Comparison of ENCODE assay signal across 9 mouse cellular contexts in the genomic region with DNA sequence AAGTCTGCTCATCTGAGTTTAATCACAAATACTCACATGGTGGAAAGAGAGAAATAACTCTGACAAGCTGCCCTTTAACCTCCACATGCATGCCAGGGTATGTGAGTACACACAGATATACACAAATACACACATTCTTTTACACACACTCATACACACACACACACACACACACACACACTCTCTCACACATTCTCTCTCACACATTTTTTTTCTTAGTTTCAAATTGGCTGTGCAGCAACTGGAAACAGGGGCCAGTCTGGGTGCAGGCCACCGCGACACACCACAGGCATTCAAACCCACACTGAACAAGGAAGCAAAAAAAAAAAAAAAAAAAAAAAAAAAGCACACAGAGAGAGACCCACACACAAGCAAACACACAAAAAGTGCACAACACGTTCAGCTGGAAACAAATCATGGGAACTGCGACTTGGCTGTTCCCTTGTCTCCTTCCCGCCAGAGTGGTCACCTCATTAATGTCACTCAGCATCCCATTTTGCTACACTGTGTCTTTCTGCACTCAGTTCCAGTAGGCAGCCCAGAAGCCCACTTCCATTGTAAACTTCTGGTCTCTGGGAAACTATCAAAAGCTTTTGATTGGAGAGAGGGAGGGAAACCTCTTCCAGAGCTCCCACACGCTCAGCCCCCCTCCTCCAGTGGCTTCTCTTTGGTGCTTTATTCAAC. TPM values are rescaled to one million over a fixed set of nuclear protein-coding genes. Genes with fewer than 3 reads are reported as not detected.
DNase-seq lines count a peak whose midpoint lies in the region; ATAC-seq and TF ChIP-seq lines count a peak whose summit lies in the region.
"Had no signal": no experiment of that assay in that cellular context is flagged by ENCODE, and none has a peak within 500 bp of the region (broad histone marks: within the 10 kb centered on the region; RNA-seq: fewer than 3 reads in every experiment).

No protein-coding gene starts in this region.

- H3K27ac ChIP-seq in kidney, embryonic 14.5 days (ENCODE audit: low read depth, low read length), result peak overlapping the region; percentile 1; the same call in 1 of the 2 replicates
- peak overlapping the region; percentile 43 for H3K27ac ChIP-seq in forebrain, embryonic 16.5 days (ENCODE audit: low read length)
- peak overlapping the region; percentile 83 for H3K27ac ChIP-seq in midbrain, embryonic 13.5 days
- H3K27ac ChIP-seq: gastrocnemius, adult 2 months had no signal

- peaks cover 36% of the 10 kb centered on the region for H3K4me1 ChIP-seq in kidney, embryonic 14.5 days (ENCODE audit: control insufficient read depth, insufficient read depth, low read length)
- H3K4me1 ChIP-seq in forebrain, embryonic 16.5 days (replicated peaks; ENCODE audit: control insufficient read depth, insufficient read depth, low read length), result peaks cover 31% of the 10 kb centered on the region
- H3K4me1 ChIP-seq in midbrain, embryonic 13.5 days (replicated peaks), result peaks cover 92% of the 10 kb centered on the region

- no peak for DNase-seq in kidney, postnatal 14 days
- peak; percentile 97 for DNase-seq in brain, embryonic 14.5 days (ENCODE audit: low read depth)
- no peak for DNase-seq in left cerebral cortex, postnatal 4 days
- no peak for DNase-seq in gastrocnemius, postnatal 14 days
- DNase-seq: gastrocnemius, adult 2 months had no signal

- H3K4me3 ChIP-seq in kidney, embryonic 14.5 days (ENCODE audit: low read length), result no peak overlapping the region
- no peak overlapping the region for H3K4me3 ChIP-seq in forebrain, embryonic 16.5 days (replicated peaks; ENCODE audit: low read length)
- H3K4me3 ChIP-seq in midbrain, embryonic 13.5 days (replicated peaks), result no peak overlapping the region
- H3K4me3 ChIP-seq: gastrocnemius, adult 2 months had no signal

- H3K9me3 ChIP-seq in kidney, embryonic 14.5 days (ENCODE audit: control insufficient read depth, low read length), result no peaks in the 10 kb centered on the region
- H3K9me3 ChIP-seq in forebrain, embryonic 16.5 days (ENCODE audit: control insufficient read depth, low read length), result no peaks in the 10 kb centered on the region
- no peaks in the 10 kb centered on the region for H3K9me3 ChIP-seq in midbrain, embryonic 13.5 days

- no peak overlapping the region for H3K4me2 ChIP-seq in kidney, embryonic 14.5 days (replicated peaks; ENCODE audit: low read depth, low read length)
- no peak overlapping the region; the same call in 1 of the 2 replicates for H3K4me2 ChIP-seq in forebrain, embryonic 16.5 days (ENCODE audit: low read length)
- H3K4me2 ChIP-seq in midbrain, embryonic 13.5 days (replicated peaks), result peak overlapping the region; percentile 28; the same call in 1 of the 2 replicates

- H3K36me3 ChIP-seq in kidney, embryonic 14.5 days (ENCODE audit: control insufficient read depth, insufficient read depth, low read length), result peaks cover 39% of the 10 kb centered on the region
- H3K36me3 ChIP-seq in forebrain, embryonic 16.5 days (ENCODE audit: control insufficient read depth, insufficient read depth), result peaks cover 3% of the 10 kb centered on the region; the same call in 1 of the 2 replicates
- peaks cover 50% of the 10 kb centered on the region for H3K36me3 ChIP-seq in midbrain, embryonic 13.5 days

- no peak for TF ChIP-seq POLR2A in brain, embryonic 14.5 days (IDR thresholded peaks at IDR 0.05; ENCODE audit: borderline replicate concordance, extremely low read depth, insufficient read depth, insufficient read length, poor library complexity, severe bottlenecking)

- intact Hi-C loops in left cerebral cortex, postnatal 4 days (cut with DNase I), result no loop called here
- intact Hi-C loops in gastrocnemius, postnatal 14 days (cut with DNase I; ENCODE audit: low total_unique reads), result loop anchor here (5.0 kb wide), 1 partner anchor 35 kb away; no protein-coding TSS in a partner anchor

- no peak overlapping the region for H3K9ac ChIP-seq in kidney, embryonic 14.5 days (ENCODE audit: low read depth, low read length)
- no peak overlapping the region for H3K9ac ChIP-seq in forebrain, embryonic 16.5 days (replicated peaks; ENCODE audit: low read depth, low read length)
- 0 out of 2 replicates have a peak overlapping the region, but pooled peaks have one; percentile 19 for H3K9ac ChIP-seq in midbrain, embryonic 13.5 days (replicated peaks)

- ATAC-seq in kidney, embryonic 14.5 days (ENCODE audit: low FRiP score, low TSS enrichment), result no peak
- ATAC-seq in forebrain, embryonic 16.5 days, result peak; percentile 84
- ATAC-seq in midbrain, embryonic 13.5 days, result peak; percentile 67
- no peak for ATAC-seq in frontal cortex, adult (ENCODE audit: low TSS enrichment)

- WGBS in kidney, embryonic 14.5 days, result 35% methylated on average over 6 of the region's 6 CpGs
- 8% methylated on average over 6 of the region's 6 CpGs for WGBS in forebrain, embryonic 16.5 days
- WGBS in midbrain, embryonic 13.5 days, result 15% methylated on average over 6 of the region's 6 CpGs

- TF ChIP-seq CTCF in brain, embryonic 14.5 days (IDR thresholded peaks at IDR 0.05; ENCODE audit: borderline replicate concordance, extremely low read depth, insufficient read depth, insufficient read length), result no peak

- H3K27me3 ChIP-seq in kidney, embryonic 14.5 days (ENCODE audit: control insufficient read depth, insufficient read depth, low read length), result no peaks in the 10 kb centered on the region
- no peaks in the 10 kb centered on the region for H3K27me3 ChIP-seq in forebrain, embryonic 16.5 days (replicated peaks; ENCODE audit: control insufficient read depth, insufficient read depth, low read length)
- H3K27me3 ChIP-seq in midbrain, embryonic 13.5 days, result no peaks in the 10 kb centered on the region

RNA-seq across cellular contexts. Expression of a gene that starts 16.2 kb away (rescaled TPM):
- 30.8 and 50.4 TPM in 2 replicates for polyA plus RNA-seq in kidney, embryonic 14.5 days (2014; fragmentation: Nextera tagmentation; extraction: Ambion mirVana)
- polyA plus RNA-seq in brain, embryonic 14.5 days (2012; rRNA removed), result 74.1 and 90.4 TPM in 2 replicates
- 19.7 and 23.4 TPM in 2 replicates for polyA plus RNA-seq in forebrain, embryonic 16.5 days (2015; fragmentation: Nextera tagmentation; extraction: Ambion mirVana)
- 38.5 and 41.0 TPM in 2 replicates for polyA plus RNA-seq in midbrain, embryonic 13.5 days (2015; fragmentation: Nextera tagmentation; extraction: Ambion mirVana)
- total RNA-seq in left cerebral cortex, postnatal 4 days (2021), result 10 to 100 TPM; 75.8 to 90.1 TPM
- 100 to 1,000 TPM; 156 to 165 TPM for total RNA-seq in gastrocnemius, postnatal 14 days (2021)

Comparison
In these comparisons a context has a peak if more than half of its experiments do, and no peak if none do; other contexts are left out.
1. ATAC-seq: peak in forebrain, embryonic 16.5 days (single experiment) and midbrain, embryonic 13.5 days (single experiment); none in kidney, embryonic 14.5 days (single experiment) and frontal cortex, adult (single experiment).
2. H3K27ac ChIP-seq: peak in every context shown above with its lines; median percentile 83 in midbrain, embryonic 13.5 days; 43 in forebrain, embryonic 16.5 days; 1 in kidney, embryonic 14.5 days.